ENCODE assay signal across 8 mouse cellular contexts in the genomic region with DNA sequence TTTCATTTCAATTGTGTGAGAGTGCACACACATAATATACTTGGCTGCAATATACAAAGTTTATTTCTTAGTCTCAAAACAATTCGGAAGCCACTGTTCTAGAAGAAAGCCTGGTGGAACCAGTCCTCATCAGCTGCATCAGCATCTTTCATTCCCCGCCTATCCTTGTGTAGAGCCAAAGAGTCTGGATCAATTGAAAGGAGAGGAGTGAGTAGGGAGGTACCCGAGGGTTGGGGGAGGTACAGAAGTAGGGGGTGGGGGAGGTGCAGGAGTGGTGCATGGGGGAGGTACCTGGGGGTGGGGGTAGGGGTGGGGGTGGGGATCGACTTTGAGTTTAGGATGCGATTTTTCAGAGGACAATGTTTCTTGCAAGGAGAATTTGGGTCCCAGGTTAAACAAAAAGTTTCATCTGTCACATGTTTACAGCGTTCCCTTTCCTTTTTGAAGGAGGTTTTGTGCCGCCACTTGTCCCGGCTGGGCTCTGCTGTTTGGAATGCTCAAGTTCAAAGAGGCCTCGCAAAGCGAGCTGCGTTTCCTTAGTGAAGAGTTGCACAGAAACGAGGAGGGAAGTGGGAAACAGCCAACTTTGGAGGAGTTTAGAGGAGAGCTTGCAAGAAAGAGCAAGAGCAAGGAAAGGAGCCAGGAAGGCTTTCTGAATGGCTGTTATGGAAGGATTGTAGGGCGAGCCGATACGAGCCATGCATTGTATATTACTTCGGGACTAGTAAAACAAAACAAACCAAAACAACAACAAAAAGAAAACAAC.
DNase-seq lines count a peak whose midpoint lies in the region; ATAC-seq lines count a peak whose summit lies in the region.

No protein-coding gene starts in this region.

- no peaks in the 10 kb centered on the region for H3K27me3 ChIP-seq in kidney, embryonic 15.5 days
- no peaks in the 10 kb centered on the region for H3K27me3 ChIP-seq in forebrain, embryonic 10.5 days (ENCODE audit: poor library complexity, severe bottlenecking)
- H3K27me3 ChIP-seq in limb, embryonic 15.5 days, result no peaks in the 10 kb centered on the region
- no peaks in the 10 kb centered on the region for H3K27me3 ChIP-seq in neural tube, embryonic 13.5 days

- H3K4me3 ChIP-seq in kidney, embryonic 15.5 days (replicated peaks), result 0 out of 2 replicates have a peak overlapping the region, but pooled peaks have one; percentile 15
- peak overlapping the region; percentile 31 for H3K4me3 ChIP-seq in forebrain, embryonic 10.5 days
- peak overlapping the region; percentile 7; the same call in 1 of the 2 replicates for H3K4me3 ChIP-seq in limb, embryonic 15.5 days
- H3K4me3 ChIP-seq in neural tube, embryonic 13.5 days, result no peak overlapping the region

- H3K4me1 ChIP-seq in kidney, embryonic 15.5 days, result no peaks in the 10 kb centered on the region
- H3K4me1 ChIP-seq in forebrain, embryonic 10.5 days, result peaks cover 14% of the 10 kb centered on the region
- peaks cover 8% of the 10 kb centered on the region; the same call in 1 of the 2 replicates for H3K4me1 ChIP-seq in limb, embryonic 15.5 days
- 0 out of 2 replicates have a peak, but pooled peaks cover 8% of the 10 kb centered on the region for H3K4me1 ChIP-seq in neural tube, embryonic 13.5 days (replicated peaks)

- no peaks in the 10 kb centered on the region for H3K36me3 ChIP-seq in kidney, embryonic 15.5 days
- no peaks in the 10 kb centered on the region for H3K36me3 ChIP-seq in forebrain, embryonic 10.5 days (replicated peaks)
- H3K36me3 ChIP-seq in limb, embryonic 15.5 days, result no peaks in the 10 kb centered on the region
- no peaks in the 10 kb centered on the region for H3K36me3 ChIP-seq in neural tube, embryonic 13.5 days

- ATAC-seq in kidney, embryonic 15.5 days (replicated peaks; ENCODE audit: low FRiP score), result no peak; the same call in 1 of the 2 replicates
- no peak for ATAC-seq in limb, embryonic 15.5 days (ENCODE audit: insufficient number of reproducible peaks, low FRiP score, low TSS enrichment, low read depth)
- ATAC-seq in neural tube, embryonic 13.5 days (ENCODE audit: low read depth), result peak; percentile 43; the same call in 1 of the 2 replicates
- no peak for ATAC-seq in erythroid progenitor cell, adult 5-6 weeks (replicated peaks; ENCODE audit: low FRiP score, poor library complexity, severe bottlenecking)

- H3K27ac ChIP-seq in kidney, embryonic 15.5 days, result no peak overlapping the region
- peak overlapping the region; percentile 68 for H3K27ac ChIP-seq in forebrain, embryonic 10.5 days
- no peak overlapping the region for H3K27ac ChIP-seq in limb, embryonic 15.5 days
- H3K27ac ChIP-seq in neural tube, embryonic 13.5 days (replicated peaks), result no peak overlapping the region

- DNase-seq in kidney, adult 11 months, result no peak
- DNase-seq in forebrain, embryonic 10.5 days (ENCODE audit: extremely low spot score, low spot score), result peak; percentile 21
- DNase-seq in hindlimb bud, embryonic 11.5 days (ENCODE audit: extremely low spot score, low read depth, low spot score), result peak; percentile 10
- DNase-seq in MN1 (ENCODE audit: low spot score), result no peak

- H3K4me2 ChIP-seq in kidney, embryonic 15.5 days, result peak overlapping the region; percentile 40
- H3K4me2 ChIP-seq in limb, embryonic 15.5 days, result peak overlapping the region; percentile 30
- H3K4me2 ChIP-seq in neural tube, embryonic 13.5 days, result peak overlapping the region; percentile 16; the same call in 1 of the 2 replicates

- WGBS in kidney, embryonic 15.5 days, result 19% methylated on average over 16 of the region's 16 CpGs
- 29% methylated on average over 16 of the region's 16 CpGs for WGBS in forebrain, embryonic 10.5 days
- 19% methylated on average over 16 of the region's 16 CpGs for WGBS in limb, embryonic 15.5 days
- WGBS in neural tube, embryonic 13.5 days, result 26% methylated on average over 16 of the region's 16 CpGs

- H3K9me3 ChIP-seq in kidney, embryonic 15.5 days (replicated peaks), result no peaks in the 10 kb centered on the region
- H3K9me3 ChIP-seq in forebrain, embryonic 10.5 days, result no peaks in the 10 kb centered on the region
- H3K9me3 ChIP-seq in limb, embryonic 15.5 days, result no peaks in the 10 kb centered on the region
- H3K9me3 ChIP-seq in neural tube, embryonic 13.5 days, result no peaks in the 10 kb centered on the region

- no peak overlapping the region for H3K9ac ChIP-seq in kidney, embryonic 15.5 days
- H3K9ac ChIP-seq in limb, embryonic 15.5 days, result no peak overlapping the region
- no peak overlapping the region for H3K9ac ChIP-seq in neural tube, embryonic 13.5 days

Comparison
In these comparisons a context has a peak if more than half of its experiments do, and no peak if none do; other contexts are left out.
1. DNase-seq: peak in forebrain, embryonic 10.5 days (single experiment) and hindlimb bud, embryonic 11.5 days (single experiment); none in kidney, adult 11 months (single experiment) and MN1 (single experiment).
2. Peak in every context shown above with its lines, with median percentiles within 50 percentile points of each other: H3K4me2 ChIP-seq.